Mouse (Mus musculus) liver, embryonic 14 days (tissue): Measurements from ENCODE around the gene Fmnl3. TPM values are rescaled to one million over a fixed set of nuclear protein-coding genes. Genes with fewer than 3 reads are reported as not detected.

Experiments
- polyA plus RNA-seq: library from polyadenylated mRNA; depleted of rRNA; stranded (reverse); fragments of >200 nt; gene quantifications from 2 replicates; pipeline ENCODE4 v1.2.3, GENCODE M21; 2012; rRNA removed

Gene Fmnl3
- 3.6 and 4.1 TPM in 2 replicates for polyA plus RNA-seq

DNA sequence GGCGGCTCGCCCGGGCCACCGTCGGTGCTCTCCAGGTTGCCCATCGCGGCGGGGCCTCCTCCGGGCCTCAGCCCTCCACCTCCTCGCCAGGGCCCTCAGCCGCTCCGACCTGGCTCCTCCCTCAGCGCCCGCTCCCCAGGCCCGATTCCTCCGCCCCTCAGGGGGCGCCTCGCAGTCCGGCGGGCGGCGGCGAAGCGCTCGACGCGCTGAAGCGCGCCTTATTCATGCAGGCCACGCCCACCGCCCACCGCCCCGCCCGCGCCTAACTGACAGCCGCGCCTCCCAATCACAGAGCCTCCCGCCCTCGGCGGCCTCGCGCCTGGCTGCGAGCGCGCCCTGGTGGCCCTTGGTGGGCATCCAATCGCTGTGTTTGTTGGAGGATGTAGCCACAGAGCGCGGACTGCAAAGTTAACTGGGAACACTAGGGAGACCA is at the start of gene Fmnl3:
TSS of gene Fmnl3 (minus strand) at position 224 of the 433 bp plus-strand sequence.

DNA sequence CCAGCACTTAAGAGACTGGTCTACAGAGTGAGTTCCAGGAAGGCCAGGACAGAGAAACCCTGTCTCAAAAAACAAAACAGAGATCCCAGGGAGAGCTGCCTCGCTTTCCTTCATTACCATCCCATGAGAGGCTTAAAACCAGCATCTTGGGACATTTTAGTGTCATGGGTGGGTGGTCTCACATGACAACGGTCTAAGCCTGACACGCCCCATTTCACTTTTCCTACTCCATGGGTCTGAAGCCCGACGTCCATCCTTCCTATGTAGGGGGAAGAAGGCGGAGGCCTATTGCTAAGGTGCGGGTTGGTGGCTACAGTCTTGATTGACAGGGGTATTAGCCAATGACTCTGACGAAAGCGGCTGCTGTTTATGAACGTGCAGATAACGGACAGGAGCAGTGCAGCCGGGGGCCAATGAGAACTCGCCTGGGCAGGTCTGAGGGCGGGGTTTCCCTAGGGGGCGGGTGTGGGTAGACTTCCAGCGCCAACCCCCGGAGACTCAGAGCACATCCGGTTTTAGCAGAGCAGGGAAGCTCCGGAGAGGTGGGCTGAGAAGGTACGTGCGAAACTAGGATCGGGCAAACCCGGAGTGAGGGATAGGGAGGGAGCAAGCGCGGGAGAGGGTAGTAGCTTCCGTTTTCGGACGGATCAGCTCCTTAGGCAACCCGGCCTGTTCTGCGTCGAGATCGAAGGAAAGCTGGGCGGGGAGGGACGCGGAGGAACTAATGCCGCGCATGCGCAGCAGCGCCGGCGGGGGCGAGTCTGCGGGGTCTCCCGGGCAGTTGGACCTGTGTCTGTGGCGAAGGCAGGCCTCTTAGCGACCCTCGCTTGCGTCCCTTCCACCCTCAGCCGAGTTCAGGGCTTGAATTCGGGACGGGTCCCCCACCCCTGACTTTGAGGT is 22.5 kb upstream of the Fmnl3 start, which contains the start of gene Tmbim6:
TSS of gene Tmbim6 (plus strand) at position 397 of the 900 bp plus-strand sequence.

GRCm38 (mm10) chr15:99295484-99295981 is 74.7 kb downstream of the Fmnl3 start, which contains the start of gene Fam186b:
Gene Fam186b (minus strand): TSS chr15:99295888.

GRCm38 (mm10) chr15:99294813-99295374 is 75.4 kb downstream of the Fmnl3 start, which contains the start of gene Prpf40b:
Gene Prpf40b (plus strand): TSS chr15:99295087.

Other genes starting within 250 kb of the Fmnl3 start
- 7.0 and 8.0 TPM in 2 replicates for gene Spats2, start 244.6 kb downstream of the Fmnl3 start, polyA plus RNA-seq
- 0.09 and 0.16 TPM in 2 replicates for gene Kcnh3, start 145.6 kb downstream of the Fmnl3 start, polyA plus RNA-seq
- 23.9 and 27.0 TPM in 2 replicates for gene Mcrs1, start 118.5 kb downstream of the Fmnl3 start, polyA plus RNA-seq
- gene Prpf40b, start 75.4 kb downstream of the Fmnl3 start, polyA plus RNA-seq: 8.8 and 9.9 TPM in 2 replicates
- gene Fam186b, start 74.6 kb downstream of the Fmnl3 start, polyA plus RNA-seq: 0.01 TPM in 1 of 2 replicates, not detected in the other
- gene Tmbim6, start 22.4 kb upstream of the Fmnl3 start, polyA plus RNA-seq: 90.8 and 111 TPM in 2 replicates
- 0.70 and 0.80 TPM in 2 replicates for gene Nckap5l, start 87.3 kb upstream of the Fmnl3 start, polyA plus RNA-seq
- 2.8 and 3.0 TPM in 2 replicates for gene Bcdin3d, start 104.2 kb upstream of the Fmnl3 start, polyA plus RNA-seq
- 0.02 TPM in 1 of 2 replicates, not detected in the other for gene Faim2, start 157.7 kb upstream of the Fmnl3 start, polyA plus RNA-seq
- gene Aqp2, start 208.6 kb upstream of the Fmnl3 start, polyA plus RNA-seq: not detected in 2 replicates
- 0.05 and 0.06 TPM in 2 replicates for gene Aqp5, start 220.3 kb upstream of the Fmnl3 start, polyA plus RNA-seq
- gene Aqp6, start 230.9 kb upstream of the Fmnl3 start, polyA plus RNA-seq: not detected in 2 replicates